Mouse (Mus musculus): ENCODE measurements at regions not wholly inside any gene's neighbourhood (a gene's known extent, or its start where the extent isn't known, plus 50 kb on each side); places are given as distances from the start of the nearest gene placed in this dataset.
A peak's percentile ranks its signal among the peaks of the same experiment; 100 is the strongest.

DNA sequence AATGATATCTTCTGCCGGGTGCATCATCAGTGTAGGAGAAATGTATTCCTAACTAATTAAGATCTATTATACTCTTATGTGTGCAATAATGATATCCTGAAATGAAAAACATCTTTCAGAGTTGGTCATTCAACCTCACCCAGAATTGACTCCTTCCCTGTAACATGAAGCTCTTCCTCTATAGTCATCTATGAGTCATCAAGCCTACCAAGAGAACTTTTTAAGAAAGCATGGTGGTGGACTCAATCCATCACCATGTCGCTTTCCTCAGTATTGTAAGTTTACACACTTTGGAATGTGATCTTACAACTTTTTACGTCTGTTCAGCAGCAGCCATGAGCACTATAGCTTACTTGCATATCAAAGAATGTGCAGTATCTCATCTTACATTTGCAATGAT is 1100.2 kb upstream of the Cited2 start:
- WGBS = 90% methylated on average over 3 of the region's 3 CpGs
- Histone ChIP-seq H3K9ac (ENCODE audit: low read depth, low read length) (no peak overlapping the region), H3K4me3 (ENCODE audit: low read depth, low read length) (no peak overlapping the region), H3K36me3 (ENCODE audit: control insufficient read depth, insufficient read depth) (no peaks in the 10 kb centered on the region), H3K27ac (ENCODE audit: low read depth, low read length) (no peak overlapping the region), H3K4me1 (replicated peaks; ENCODE audit: control insufficient read depth, insufficient read depth, low read length) (no peaks in the 10 kb centered on the region), H3K9me3 (ENCODE audit: control insufficient read depth) (no peaks in the 10 kb centered on the region), H3K27me3 (replicated peaks; ENCODE audit: control insufficient read depth, insufficient read depth, low read length) (no peaks in the 10 kb centered on the region), H3K4me2 (replicated peaks; ENCODE audit: low read depth) (no peak overlapping the region)
- no peak for TF ChIP-seq CTCF (IDR thresholded peaks at IDR 0.05; ENCODE audit: low read depth)
- no peak for ATAC-seq

DNA sequence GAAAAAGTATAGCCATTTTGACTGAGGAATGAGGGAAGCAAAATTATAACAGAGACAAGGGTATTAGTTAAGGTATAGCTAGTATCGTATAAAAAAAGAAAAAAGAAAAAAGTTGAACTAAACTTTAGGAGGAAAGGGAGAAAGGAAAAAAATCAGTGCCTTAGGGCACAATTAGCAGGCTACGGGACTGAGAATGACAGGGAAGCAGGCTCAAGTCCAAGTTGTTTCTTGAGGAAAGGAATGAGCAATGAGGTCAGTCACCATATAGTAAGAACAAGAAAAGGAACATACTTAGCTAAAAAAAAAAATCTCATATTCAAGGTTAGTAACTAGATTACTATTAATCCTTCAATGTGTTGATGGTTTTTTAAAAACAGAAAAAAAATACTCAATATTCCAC is 1089.8 kb upstream of the Cited2 start:
- Histone ChIP-seq H3K9me3 (ENCODE audit: control insufficient read depth) (no peaks in the 10 kb centered on the region), H3K27me3 (replicated peaks; ENCODE audit: control insufficient read depth, insufficient read depth, low read length) (no peaks in the 10 kb centered on the region), H3K4me1 (replicated peaks; ENCODE audit: control insufficient read depth, insufficient read depth, low read length) (no peaks in the 10 kb centered on the region), H3K4me2 (replicated peaks; ENCODE audit: low read depth) (no peak overlapping the region), H3K9ac (ENCODE audit: low read depth, low read length) (no peak overlapping the region), H3K36me3 (ENCODE audit: control insufficient read depth, insufficient read depth) (no peaks in the 10 kb centered on the region), H3K4me3 (ENCODE audit: low read depth, low read length) (no peak overlapping the region), H3K27ac (ENCODE audit: low read depth, low read length) (no peak overlapping the region)
- no peak for TF ChIP-seq CTCF (IDR thresholded peaks at IDR 0.05; ENCODE audit: low read depth)
- no peak for ATAC-seq
- WGBS = 83% methylated on average over 2 of the region's 2 CpGs

DNA sequence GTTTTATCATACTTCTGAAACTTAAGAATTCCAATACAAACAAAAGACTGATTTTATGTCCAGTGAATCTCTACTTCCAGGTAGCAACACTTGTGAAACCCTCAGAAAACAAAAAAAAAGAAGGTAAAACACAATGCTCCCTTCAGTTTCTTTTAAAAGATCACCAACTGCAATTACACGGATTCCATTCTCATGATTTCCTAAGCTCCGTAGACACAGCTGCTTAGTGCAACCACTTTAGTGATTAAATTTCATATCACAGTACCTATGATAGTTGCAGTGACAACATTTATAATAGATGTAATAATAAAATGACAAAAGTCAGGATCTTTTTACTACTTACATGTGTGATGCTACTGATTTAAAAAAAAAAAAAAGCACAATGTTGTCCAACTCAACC is 1087.6 kb upstream of the Cited2 start:
- Histone ChIP-seq H3K9me3 (ENCODE audit: control insufficient read depth) (no peaks in the 10 kb centered on the region), H3K4me1 (replicated peaks; ENCODE audit: control insufficient read depth, insufficient read depth, low read length) (no peaks in the 10 kb centered on the region), H3K36me3 (ENCODE audit: control insufficient read depth, insufficient read depth) (no peaks in the 10 kb centered on the region), H3K9ac (ENCODE audit: low read depth, low read length) (no peak overlapping the region), H3K27ac (ENCODE audit: low read depth, low read length) (no peak overlapping the region), H3K4me3 (ENCODE audit: low read depth, low read length) (no peak overlapping the region), H3K27me3 (replicated peaks; ENCODE audit: control insufficient read depth, insufficient read depth, low read length) (no peaks in the 10 kb centered on the region), H3K4me2 (replicated peaks; ENCODE audit: low read depth) (no peak overlapping the region)
- WGBS = 90% methylated on average over 2 of the region's 2 CpGs
- ATAC-seq = no peak
- TF ChIP-seq CTCF (IDR thresholded peaks at IDR 0.05; ENCODE audit: low read depth) = no peak

DNA sequence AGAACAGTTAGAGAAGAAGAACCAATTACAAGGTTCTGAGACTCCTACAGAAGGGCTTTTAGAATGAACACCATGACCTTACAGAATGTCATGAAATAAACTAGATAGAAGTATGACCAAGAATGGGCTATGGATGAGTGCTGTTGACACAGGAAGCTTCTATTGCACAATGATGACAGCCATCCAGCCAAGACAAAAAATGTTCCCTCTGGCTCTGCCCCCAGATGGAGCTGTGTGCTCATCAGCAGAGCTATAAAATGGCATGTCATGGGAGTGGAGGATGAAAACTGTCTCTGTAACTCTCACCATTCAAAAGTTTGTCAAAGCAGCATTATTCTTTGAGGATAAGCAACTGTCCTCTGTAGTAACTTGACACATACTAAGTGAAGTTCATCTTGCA is 1086.0 kb upstream of the Cited2 start:
- no peaks in the 10 kb centered on the region for H3K36me3 ChIP-seq (ENCODE audit: control insufficient read depth, insufficient read depth)
- H3K27ac ChIP-seq (ENCODE audit: low read depth, low read length) = no peak overlapping the region
- no peak for ATAC-seq
- H3K27me3 ChIP-seq (replicated peaks; ENCODE audit: control insufficient read depth, insufficient read depth, low read length) = no peaks in the 10 kb centered on the region
- H3K9ac ChIP-seq (ENCODE audit: low read depth, low read length) = no peak overlapping the region
- H3K4me3 ChIP-seq (ENCODE audit: low read depth, low read length) = no peak overlapping the region
- peak; percentile 57 for TF ChIP-seq CTCF (IDR thresholded peaks at IDR 0.05; ENCODE audit: low read depth)
- H3K4me1 ChIP-seq (replicated peaks; ENCODE audit: control insufficient read depth, insufficient read depth, low read length) = no peaks in the 10 kb centered on the region
- no peak overlapping the region for H3K4me2 ChIP-seq (replicated peaks; ENCODE audit: low read depth)
- H3K9me3 ChIP-seq (ENCODE audit: control insufficient read depth) = no peaks in the 10 kb centered on the region

DNA sequence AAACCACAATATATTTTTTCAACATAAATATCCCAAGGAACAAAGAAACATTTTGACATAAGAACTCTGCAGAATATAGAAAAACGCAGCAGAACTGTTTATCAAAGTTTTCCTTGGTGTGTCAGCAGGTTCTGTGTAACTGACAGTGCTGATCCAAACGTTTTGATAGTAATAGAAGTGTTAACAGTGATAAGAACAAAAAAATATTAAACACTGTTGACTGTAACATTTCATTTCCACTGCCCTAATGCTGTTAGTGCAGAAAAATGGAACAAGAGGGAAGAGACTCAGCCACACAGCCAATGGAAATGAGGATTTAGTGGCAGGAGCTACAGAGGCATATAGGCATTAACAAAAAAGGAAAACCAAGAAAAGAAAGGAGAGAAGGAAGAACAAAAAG is 1084.9 kb upstream of the Cited2 start:
- 23% methylated on average over 2 of the region's 2 CpGs for WGBS
- Histone ChIP-seq H3K4me2 (replicated peaks; ENCODE audit: low read depth) (no peak overlapping the region), H3K4me3 (ENCODE audit: low read depth, low read length) (no peak overlapping the region), H3K36me3 (ENCODE audit: control insufficient read depth, insufficient read depth) (no peaks in the 10 kb centered on the region), H3K9me3 (ENCODE audit: control insufficient read depth) (no peaks in the 10 kb centered on the region), H3K9ac (ENCODE audit: low read depth, low read length) (no peak overlapping the region), H3K27me3 (replicated peaks; ENCODE audit: control insufficient read depth, insufficient read depth, low read length) (no peaks in the 10 kb centered on the region), H3K4me1 (replicated peaks; ENCODE audit: control insufficient read depth, insufficient read depth, low read length) (no peaks in the 10 kb centered on the region), H3K27ac (ENCODE audit: low read depth, low read length) (no peak overlapping the region)
- TF ChIP-seq CTCF (IDR thresholded peaks at IDR 0.05; ENCODE audit: low read depth) = no peak
- ATAC-seq = no peak

DNA sequence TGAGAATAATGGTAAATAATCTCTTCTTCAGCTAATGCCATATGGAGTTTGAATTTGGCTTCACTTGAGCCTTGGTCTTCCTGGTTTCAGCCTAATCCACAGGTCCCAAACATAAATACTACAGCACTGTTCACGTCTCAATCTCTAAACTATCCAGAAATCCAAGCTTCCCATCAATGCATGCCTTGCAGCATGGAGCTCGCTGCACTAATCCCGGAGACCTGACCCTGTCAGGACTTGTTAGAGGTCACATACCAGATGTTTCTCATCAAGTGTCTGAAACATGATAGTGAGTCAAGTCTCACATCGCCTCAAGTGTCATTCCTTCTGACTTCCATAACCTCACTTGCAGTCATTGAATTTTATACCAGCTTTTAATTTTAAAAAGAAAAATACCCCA is 1082.9 kb upstream of the Cited2 start:
- H3K4me1 ChIP-seq (replicated peaks; ENCODE audit: control insufficient read depth, insufficient read depth, low read length) = no peaks in the 10 kb centered on the region
- no peak for TF ChIP-seq CTCF (IDR thresholded peaks at IDR 0.05; ENCODE audit: low read depth)
- no peak overlapping the region for H3K27ac ChIP-seq (ENCODE audit: low read depth, low read length)
- no peaks in the 10 kb centered on the region for H3K27me3 ChIP-seq (replicated peaks; ENCODE audit: control insufficient read depth, insufficient read depth, low read length)
- 65% methylated on average over 4 of the region's 4 CpGs for WGBS
- no peak overlapping the region for H3K9ac ChIP-seq (ENCODE audit: low read depth, low read length)
- no peak for ATAC-seq
- H3K4me2 ChIP-seq (replicated peaks; ENCODE audit: low read depth) = no peak overlapping the region
- H3K36me3 ChIP-seq (ENCODE audit: control insufficient read depth, insufficient read depth) = no peaks in the 10 kb centered on the region
- H3K9me3 ChIP-seq (ENCODE audit: control insufficient read depth) = no peaks in the 10 kb centered on the region
- no peak overlapping the region for H3K4me3 ChIP-seq (ENCODE audit: low read depth, low read length)

DNA sequence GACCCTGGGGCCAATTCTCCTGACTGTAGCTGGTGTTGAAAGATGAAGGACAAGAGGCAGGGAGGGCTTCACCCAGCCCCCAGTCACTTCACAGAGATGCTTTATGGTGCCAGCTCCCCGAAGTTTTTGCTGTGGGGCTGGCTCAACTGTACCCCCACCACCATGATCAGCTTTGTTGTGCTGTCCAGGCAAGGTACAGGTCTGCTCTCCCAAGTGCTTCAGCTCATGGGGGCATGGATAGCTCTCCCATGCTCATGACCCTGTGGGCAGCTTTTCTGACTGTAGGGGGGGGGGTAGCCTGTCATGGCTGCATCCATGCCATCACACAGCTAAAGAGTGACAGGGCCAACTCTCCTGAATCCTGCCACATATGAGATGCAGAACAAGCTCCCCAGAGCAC is 1072.9 kb upstream of the Cited2 start:
- no peaks in the 10 kb centered on the region for H3K27me3 ChIP-seq (replicated peaks; ENCODE audit: control insufficient read depth, insufficient read depth, low read length)
- H3K9me3 ChIP-seq (ENCODE audit: control insufficient read depth) = no peaks in the 10 kb centered on the region
- TF ChIP-seq CTCF (IDR thresholded peaks at IDR 0.05; ENCODE audit: low read depth) = no peak
- H3K4me1 ChIP-seq (replicated peaks; ENCODE audit: control insufficient read depth, insufficient read depth, low read length) = no peaks in the 10 kb centered on the region
- no peak overlapping the region for H3K9ac ChIP-seq (ENCODE audit: low read depth, low read length)
- no peak overlapping the region for H3K4me3 ChIP-seq (ENCODE audit: low read depth, low read length)
- H3K4me2 ChIP-seq (replicated peaks; ENCODE audit: low read depth) = no peak overlapping the region
- no peak for ATAC-seq
- H3K27ac ChIP-seq (ENCODE audit: low read depth, low read length) = no peak overlapping the region
- H3K36me3 ChIP-seq (ENCODE audit: control insufficient read depth, insufficient read depth) = no peaks in the 10 kb centered on the region
- WGBS = 79% methylated on average over 1 of the region's 1 CpGs
